Mouse (Mus musculus) right cerebral cortex, postnatal 36 days (tissue): ENCODE data around the gene Grik3.

Source experiments
- DNase-seq, 2 experiments: peaks; one replicate each; pipeline ENCODE4 v3.0.0; 2022; ENCODE audit warnings: low spot score in 2 of 2, mixed read lengths in 1 of 2

Grik3 gene

DNA sequence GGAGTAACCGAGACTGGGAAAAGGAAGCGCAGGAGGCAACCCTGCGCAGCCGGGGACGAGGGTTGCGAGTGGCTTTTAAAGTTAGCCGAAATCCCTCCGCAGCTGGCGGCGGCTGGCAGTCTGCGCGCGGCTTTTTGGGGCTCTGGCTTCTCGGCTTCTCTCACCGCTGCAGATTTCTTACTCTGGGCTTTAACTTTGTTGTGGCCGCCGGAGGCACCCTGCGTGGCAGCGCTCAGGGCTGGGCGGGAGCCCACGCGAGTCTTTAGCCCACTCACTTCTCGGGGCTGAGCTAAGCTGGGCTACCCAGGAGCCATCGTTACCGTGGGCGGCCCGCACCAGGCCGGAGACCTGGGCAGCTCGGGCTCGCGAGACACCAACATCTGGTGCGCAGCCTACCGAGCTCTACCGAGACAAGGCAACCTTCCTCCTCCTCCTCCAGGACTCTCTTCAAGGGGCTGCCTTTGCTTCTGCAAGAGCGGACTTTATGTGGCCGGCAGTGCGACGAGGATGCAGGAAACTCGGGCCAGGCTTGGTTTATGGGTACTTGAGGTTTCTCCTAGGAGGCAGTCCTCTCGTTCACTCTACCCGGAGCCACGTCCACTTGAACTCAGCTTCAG is 1.1 kb downstream of the Grik3 start:
- DNase-seq: no peak

DNA sequence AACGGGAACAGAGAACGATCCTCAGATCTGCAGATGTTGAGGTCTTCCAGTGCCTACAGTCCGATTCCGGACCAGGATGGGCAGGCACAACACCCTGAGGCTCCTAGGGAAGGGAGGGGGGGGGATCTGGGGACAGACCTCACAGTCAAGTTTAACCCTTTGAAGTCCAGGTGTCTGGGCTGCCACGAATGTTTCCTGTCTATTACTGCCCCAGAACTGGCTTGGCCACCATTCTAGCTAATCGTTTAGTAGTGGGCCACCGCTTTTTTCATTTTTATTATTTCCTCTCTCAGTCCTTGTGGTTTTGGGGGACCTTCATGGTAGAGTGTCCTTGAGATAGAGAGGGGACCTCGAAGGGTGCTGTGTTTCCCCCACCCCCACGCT is 1.6 kb downstream of the Grik3 start:
- no peak for DNase-seq

DNA sequence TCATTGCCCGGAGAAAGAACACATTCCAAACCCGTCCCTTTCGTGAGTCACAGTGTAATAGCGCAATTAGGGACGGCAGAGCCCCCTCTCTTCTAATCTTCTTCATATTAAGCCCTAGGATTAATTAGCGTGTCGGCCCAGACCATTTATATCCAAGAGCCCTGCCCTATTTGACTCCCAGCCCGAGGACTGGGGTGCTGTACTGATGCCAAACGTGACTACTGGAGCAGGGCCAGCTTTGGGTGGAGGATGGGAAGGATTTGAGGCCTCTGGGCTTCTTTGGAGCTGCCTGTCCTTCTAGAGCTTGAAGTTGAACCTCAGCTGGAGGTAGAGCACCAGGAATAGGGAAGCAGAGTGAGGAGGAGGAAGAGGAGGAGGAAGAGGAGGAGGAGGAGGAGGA is 2.2 kb downstream of the Grik3 start:
- no peak for DNase-seq

DNA sequence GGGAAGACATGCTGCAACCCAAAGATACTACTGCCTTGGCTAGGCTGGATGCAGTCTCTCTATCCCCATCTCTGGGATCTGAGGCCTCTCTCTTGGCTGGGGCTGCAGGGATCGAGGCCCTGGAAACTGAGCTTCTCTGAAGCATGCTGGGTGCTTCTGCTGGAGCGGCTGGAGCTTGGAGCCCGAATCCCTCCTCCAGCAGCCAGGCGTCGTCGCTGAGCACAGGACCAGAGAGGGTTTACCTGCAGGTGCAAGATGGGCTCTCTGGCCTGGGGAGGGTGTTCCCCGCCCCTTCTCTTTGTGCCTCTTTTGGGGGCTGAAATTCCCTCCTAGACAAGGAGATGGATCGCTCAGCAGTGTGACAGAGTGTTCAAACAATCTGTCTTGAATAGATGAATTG is 2.6 kb downstream of the Grik3 start:
- DNase-seq: no peak

DNA sequence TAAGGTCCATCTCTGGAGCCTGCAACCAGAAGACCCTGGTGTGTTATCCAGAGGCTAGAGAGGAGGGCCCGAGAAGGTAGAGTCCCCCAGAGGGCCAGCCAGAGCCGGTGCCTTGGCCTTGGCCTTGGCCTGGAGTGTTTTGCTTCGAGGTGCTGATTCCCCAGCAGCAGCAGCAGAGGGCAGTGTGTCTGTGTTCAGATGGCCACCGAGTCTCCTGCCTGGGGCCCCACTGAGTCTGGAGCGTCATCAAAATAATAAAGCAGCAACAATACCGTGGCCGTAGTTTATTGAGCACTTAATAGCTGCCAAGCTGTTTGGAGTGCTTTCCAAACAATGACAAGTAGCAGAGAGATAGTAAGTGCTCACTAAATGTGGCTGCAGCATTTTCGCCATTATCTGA is 5.0 kb downstream of the Grik3 start:
- DNase-seq: no peak

DNA sequence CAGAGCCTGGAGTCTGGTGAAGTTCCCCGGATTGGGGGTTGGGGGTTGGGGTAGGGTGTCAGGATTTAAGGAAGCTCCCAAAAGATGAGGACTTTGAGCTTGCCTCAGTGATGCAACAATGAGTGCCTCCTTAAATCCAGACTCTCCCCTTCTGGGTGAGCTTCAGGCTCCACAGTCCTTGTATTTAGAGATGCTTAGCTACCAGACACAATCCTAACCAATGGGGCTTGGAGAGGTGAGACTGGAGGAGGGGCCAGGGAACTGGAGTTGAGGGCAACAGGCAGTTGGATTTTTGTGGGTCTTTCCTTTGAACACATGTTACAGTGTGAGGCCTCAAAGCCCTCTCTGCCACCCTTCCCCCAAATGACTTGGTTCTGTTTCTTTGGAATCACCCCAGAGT is 6.5 kb downstream of the Grik3 start:
- DNase-seq: no peak

DNA sequence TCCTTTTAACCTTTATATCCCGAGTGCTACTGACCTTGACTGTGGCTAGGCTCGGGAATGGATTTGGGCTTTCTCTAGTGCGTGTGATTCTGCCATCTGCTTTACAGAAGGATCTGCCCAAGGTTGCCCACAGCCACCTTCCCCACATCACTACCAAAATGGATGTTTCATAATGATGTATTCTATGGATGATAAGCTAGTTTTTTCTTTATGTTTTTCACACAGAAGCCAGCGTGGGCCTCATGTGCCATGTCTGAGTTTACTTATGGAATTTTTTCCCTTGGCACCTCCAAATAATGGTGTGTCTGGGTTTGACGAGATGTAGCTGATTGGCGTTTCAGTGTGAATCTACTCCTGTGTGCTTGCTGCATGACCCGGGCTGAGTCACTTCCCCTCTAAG is 7.0 kb downstream of the Grik3 start:
- no peak for DNase-seq

DNA sequence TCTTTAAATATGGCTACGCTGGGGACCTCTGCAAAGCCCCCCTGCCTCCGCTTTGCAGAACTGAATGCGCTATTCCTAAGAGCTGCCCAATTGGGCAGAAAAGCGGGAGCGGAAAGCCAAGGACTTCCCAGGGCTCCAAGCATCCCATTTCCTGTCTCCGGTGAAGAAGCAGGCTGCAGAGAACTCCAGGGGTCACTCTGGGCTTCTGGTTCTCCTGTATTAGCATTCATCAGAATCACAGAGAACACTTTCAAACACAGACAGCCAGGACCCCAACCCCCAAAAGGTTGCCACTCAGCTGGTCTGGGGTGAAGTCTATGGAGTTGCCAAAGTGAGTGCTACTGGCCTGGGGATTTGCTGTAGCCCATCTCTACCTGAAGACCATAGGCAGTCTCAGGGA is 8.4 kb downstream of the Grik3 start:
- no peak for DNase-seq

DNA sequence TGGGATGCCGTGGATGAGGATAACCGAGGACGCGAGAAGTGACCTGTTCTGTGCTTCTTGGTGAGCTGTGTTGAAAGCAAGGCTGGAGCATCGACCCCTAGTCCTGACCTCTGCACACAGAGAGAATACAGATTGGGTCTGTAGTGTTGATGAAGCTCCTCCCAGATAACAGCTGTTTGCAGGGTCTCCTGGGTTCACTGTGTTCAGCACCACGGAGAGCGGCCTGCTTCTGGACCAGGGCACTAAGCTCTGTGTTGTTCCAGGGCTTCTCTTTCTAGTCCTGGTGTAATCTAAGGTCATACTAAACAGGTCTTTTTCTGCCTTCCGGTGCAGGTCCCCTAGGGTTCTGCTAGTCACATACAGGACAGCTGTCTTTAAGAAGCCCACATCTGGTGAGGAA is 12.4 kb downstream of the Grik3 start:
- no peak for DNase-seq

DNA sequence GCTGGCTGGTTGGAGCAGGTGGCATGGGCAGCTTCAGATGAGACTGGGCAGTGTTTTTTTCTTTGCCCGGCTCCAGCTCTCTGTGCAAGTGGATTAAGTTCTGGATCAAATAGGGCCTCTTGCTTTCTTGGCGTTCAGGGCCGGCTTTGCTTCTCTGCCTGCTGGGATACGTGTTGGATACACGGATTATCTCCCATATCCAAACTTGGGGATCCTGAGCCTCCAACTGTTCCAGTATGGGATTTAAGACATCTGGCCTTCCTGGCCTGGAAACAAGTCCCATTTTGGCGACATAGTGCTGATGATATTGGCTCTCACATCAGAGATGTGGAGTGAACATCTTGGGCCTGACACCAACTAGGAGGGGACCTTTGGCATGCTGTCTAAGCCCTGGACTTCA is 21.9 kb downstream of the Grik3 start:
- no peak for DNase-seq

DNA sequence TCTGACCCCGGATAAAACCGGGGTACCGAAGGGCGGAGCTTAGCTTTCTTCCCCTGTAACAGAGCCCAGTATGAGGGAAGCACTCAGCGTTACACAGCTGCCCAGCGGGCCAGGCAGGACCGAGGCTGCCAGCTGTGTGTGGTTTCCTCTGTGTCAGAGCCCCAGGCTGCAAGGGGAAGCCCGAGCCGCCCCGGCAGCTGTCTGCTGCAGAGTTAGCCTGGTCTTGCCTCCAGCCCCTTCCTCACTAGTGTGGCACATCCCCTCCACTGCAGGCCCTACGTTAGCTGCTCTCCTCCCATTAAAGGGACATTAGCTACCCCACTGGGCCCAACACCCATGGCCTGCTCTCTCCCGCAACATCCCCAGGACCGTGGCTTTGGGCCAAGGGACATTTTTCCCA is 25.1 kb downstream of the Grik3 start:
- DNase-seq: no peak

DNA sequence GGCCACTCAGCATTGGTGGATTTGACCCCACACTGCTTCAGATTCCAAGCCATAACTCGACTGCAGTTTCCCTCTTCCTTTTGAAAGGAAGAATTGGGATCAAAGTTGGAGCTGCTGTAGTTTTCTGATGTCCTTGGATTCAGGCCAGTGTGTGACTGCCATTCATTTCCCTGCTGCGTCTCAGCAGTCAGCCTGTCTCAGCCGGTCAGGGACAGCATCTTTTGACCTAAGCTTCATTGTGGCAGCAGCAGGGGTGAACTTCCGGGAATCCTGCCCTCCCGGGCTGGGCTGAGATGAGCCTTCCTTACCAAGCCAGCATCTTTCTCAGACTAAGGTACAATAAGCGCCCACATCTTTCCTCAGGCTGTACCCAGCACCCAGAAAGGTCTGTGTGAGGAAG is 26.1 kb downstream of the Grik3 start:
- no peak for DNase-seq

DNA sequence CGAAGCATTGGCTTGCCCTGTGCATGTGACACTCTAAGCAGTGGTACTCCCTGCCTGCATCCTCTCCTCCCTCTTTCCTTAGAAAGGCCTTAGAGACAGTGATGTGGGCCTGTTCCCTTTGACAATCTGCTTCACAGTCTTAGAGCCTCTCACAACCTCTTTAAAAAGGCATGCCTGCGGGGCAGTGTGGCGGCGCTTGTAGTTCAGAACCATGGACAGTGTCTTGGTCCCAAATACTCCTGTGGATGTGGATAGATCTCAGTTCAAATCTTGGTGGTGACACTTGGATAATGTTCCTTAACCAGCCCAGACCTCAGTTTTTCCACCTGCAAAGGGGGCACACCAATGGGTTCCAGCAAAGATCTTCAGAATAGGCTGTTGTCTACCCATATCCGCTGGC is 28.4 kb downstream of the Grik3 start:
- DNase-seq: no peak

DNA sequence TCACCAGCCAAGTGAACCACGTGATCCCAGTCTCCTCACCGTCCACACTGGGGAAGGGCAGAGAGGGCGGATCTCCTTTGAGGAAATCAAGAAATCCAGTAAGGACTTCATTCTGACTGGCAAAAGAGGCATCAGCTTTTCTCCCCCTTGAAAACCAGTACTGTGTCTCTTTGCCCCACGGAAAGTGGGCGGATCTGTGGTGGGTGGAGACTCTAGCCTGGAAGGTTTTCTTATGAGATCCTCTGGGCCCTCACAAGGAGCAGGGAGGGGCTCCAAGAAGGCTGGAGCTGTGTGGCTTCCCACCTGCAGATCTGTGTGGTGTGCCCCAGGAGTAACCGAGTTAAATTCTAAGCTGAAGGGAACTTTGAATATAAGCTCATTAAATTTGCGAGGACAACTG is 32.4 kb downstream of the Grik3 start:
- DNase-seq: no peak

DNA sequence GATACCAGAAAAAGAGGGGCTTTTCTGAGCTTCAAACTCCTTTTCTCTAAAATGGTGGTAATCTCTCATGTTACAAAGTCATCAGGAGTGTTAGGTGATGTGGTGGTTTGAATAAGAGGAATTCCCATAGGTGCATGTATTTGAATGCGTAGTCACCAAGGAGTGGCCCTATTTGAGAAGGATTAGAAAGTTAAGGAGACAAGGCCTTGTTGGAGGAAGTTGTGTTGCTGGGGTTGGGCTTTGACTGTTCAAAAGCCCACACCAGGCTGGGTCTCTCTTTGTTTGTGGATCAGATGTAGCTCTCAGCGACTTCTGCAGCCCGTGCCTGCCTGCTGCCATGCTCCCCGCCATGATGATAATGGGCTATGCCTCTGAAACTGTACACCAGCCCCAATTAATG is 34.8 kb downstream of the Grik3 start:
- DNase-seq: no peak

DNA sequence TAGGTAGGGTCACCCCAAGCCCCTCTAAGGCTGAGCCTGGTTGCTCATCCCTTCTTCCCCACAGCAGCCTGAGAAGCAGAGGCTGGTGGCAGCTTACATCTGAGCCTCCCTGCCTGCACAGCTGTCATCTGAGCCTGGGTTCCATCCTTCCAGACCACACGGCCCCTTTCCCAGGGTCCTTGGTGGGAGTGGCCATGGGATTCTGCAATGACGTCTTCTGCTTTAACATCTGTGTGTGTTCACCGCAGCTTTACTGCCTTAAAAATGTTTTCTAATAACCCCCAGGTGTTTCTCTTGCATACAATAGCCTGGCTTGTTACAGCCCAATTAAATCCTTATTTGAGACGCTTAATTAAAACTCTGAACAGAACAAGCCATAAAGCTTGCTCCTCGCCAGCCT is 35.9 kb downstream of the Grik3 start:
- no peak for DNase-seq

DNA sequence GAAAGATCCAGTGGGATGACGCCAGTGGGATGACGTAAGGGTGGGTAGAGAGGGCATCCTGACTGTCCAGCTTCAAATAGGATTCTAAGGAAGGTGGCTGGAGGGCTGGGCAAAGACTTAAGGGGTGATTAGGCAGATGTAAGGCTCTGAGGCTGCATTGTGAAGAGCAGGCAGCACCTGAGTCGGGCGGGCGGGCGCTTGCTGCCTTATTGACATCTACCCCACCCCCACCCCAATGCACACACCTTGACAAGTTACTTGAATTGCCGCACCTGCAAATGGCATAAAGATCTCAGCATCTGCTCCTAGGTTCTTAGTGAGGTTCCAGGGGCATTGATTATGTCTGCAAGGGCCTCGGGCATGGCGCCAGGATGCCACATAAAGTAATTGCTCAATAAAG is 43.5 kb downstream of the Grik3 start:
- no peak for DNase-seq

DNA sequence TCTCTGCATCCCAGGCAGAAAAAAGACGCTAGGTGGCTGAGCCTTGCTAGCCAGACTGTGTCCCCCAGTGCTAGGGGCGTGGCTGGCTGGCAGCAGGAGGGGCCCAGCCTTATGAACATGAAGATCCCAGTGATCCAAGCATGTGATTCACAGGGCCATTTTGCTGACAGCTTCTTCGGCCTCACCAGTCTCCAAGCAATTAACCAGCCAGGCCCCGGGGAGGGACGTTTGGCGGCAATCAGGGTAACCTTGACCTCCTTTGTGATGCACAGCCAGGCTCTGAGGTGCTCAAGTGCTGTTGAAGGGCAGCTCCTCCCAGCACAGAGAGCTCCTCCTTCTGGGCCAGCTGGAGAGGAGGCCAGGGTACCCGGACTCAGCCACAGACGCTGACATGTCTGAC is 43.9 kb downstream of the Grik3 start:
- DNase-seq: no peak

DNA sequence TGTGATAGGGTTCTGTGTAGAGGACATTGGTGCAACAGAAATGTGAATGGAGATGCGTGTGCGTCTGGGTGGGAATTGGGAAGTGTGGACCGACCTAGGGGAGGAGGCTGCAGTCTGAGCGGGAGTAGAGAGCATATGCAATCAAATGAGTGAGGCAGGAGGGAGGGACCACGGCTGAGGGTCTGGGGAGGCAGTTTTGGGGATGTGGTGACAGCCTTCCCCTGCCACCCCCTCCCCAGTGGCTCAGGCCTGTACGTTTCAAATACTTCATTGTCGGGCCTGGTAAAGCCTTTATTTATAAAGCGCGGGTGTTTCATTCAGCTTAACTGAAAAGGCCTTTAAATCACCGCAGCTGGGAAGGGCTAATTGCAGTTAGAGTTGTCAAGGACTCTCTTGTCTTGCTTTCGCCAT is 44.5 kb downstream of the Grik3 start:
- no peak for DNase-seq

DNA sequence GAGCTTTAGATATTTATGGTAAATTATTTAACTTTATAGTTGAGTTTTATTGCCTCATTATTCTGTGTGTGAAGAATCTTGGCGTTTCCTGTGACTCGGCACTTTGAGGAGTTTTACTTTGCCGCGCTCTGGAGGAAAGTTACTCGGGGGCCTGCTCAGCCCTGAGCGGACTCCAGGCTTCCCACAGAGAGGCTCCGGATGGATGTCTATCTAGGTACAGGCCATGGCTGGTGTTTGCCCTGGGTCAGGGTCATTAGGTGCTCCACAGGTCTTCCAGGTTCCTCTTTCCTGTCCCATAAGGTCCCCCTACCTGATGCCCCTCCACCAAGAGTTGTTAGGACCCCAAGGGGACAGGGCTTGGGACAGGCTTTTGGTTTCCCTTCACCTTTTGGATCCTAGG is 45.0 kb downstream of the Grik3 start:
- DNase-seq: no peak

DNA sequence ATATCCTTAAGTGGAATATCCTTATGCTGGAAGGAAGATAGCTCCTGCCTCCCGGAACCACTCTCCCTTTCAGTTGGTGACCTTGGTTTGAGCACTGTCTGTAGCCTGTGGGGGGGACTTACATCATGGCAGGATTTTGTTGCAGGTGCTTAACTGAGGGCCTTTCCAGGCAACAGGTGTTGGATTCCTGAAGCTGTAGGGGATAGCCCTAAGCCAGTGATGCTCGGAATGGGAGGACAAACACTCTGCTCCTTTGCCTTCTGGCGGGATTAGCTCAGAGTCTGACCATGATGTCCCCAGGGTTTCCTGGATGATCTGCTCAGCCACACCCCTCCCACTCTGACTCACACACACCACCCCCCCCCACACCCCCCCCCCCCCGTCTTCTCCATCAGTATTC is 45.5 kb downstream of the Grik3 start:
- no peak for DNase-seq

DNA sequence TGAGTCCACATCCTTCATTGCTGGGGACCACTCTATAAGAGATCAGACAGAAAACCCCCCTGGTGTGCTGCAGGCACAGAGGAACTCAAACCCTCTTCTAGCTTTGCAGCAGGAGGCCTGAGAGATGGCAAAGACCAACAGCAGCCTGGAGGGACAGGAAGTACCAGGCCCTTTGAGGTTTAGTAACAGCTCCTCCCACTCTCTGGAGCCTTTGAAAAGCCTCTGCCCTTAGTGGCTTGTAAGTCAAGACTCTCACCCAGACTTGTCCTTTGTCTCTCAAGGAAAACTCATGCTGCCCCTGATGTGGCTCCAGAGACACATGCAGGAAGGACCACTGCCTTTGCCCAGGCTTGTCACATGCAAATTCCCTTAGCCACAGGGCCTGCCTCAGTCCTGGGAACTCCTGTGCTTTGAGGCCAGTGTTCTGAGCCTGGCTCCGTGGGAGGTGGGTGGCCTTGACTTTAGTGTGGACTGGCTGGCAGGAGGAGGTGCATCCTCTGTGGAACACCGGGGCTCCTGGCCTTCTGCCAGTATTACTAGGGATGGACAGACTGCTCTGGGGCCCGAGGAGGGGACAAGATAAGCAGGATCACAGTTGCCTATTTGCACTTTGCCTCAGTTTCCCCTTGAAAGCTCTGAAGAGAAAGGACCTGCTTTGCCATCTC is 47.9 kb downstream of the Grik3 start:
- no peak for DNase-seq

DNA sequence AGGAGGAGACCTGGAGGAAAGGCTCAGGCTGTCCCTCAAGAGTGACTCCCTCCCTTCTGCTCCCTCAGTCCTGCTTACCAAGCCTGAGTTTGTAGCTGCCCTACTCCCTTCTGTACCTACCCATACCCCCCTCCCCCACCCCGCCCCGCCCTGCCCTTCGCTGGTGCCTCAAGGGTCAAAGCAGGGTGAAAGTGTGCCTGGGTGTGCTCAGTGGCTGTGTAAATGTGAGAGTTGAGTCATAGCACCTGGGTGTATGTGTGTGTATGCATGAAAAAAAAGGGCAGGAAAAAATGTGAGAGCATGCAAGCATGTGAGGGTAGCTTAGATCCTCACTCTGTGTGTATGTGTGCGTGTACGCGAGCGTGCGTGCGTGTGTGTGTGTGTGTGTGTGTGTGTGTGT is 49.1 kb downstream of the Grik3 start:
- no peak for DNase-seq

DNA sequence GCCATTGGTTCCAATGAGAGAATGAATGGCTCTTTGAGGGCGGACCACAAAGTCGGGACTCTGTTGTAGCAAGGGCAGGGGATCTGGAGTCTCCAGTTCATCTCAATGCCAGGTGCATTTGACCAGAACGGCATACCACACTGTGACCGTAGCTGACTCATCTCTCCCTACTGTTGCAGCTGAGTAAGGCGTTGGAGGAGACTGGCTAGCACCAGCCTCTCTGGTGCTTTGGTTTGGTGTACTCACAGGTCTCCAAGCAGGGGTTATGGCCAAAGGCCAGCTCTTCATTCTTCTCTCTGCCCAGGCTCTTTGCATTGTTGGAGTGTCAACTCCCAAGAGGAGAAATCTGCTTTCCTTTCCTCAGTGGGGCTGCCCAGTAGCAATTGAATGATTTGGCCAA is 52.7 kb downstream of the Grik3 start:
- no peak for DNase-seq
